Mouse (Mus musculus) CH12.LX (cell line): ENCODE measurements at regions not wholly inside any gene's neighbourhood (a gene's known extent, or its start where the extent isn't known, plus 50 kb on each side); places are given as distances from the start of the nearest gene placed in this dataset.

Experiments used
- DNase-seq: peaks from one replicate; pipeline ENCODE4 v3.0.0-alpha.2; 2013; ENCODE audit errors: extremely low read depth
- H3K27ac ChIP-seq: 2 replicates; pipeline ENCODE4 v1.5.1; 2012; ENCODE audit warnings: low read depth, mild to moderate bottlenecking, control low read depth, moderate library complexity; ENCODE audit not compliant: insufficient read depth
- H3K27me3 ChIP-seq: replicated peaks from 2 replicates; pipeline ENCODE3; 2012; ENCODE audit warnings: inconsistent platforms
- H3K36me3 ChIP-seq, 2 experiments: replicated peaks in 1 of 2; 2 replicates each; pipeline versions ENCODE3 to v1.6.1; 2012; ENCODE audit warnings: inconsistent platforms in 1 of 2, low read length in 1 of 2, mild to moderate bottlenecking in 1 of 2, mixed read lengths in 1 of 2, moderate library complexity in 1 of 2; ENCODE audit not compliant: control insufficient read depth in 1 of 2, insufficient read depth in 1 of 2
- H3K4me1 ChIP-seq, 2 experiments: 2 replicates each; pipeline ENCODE4 v1.6.1; 2012; ENCODE audit warnings: inconsistent platforms in 1 of 2, moderate library complexity in 1 of 2; ENCODE audit not compliant: insufficient read depth in 2 of 2, control insufficient read depth in 1 of 2
- H3K4me2 ChIP-seq: 2 replicates; pipeline ENCODE4 v1.6.1; 2012; ENCODE audit warnings: low read depth, mild to moderate bottlenecking, control low read depth; ENCODE audit not compliant: poor library complexity, insufficient read depth, severe bottlenecking
- H3K4me3 ChIP-seq, 3 experiments: fragments of 150-350 bp in 1 of 3; sonication (generic) in 1 of 3; replicated peaks in 1 of 3; 2 replicates each; pipeline versions ENCODE3 to v1.5.1; 2011 to 2012; ENCODE audit warnings: low read depth in 2 of 3, low read length in 2 of 3, mild to moderate bottlenecking in 2 of 3, moderate library complexity in 2 of 3, control low read depth in 1 of 3, improper control_type of control experiment in 1 of 3, inconsistent platforms in 1 of 3, mixed read lengths in 1 of 3; ENCODE audit not compliant: poor library complexity in 1 of 3
- H3K79me2 ChIP-seq: replicated peaks from 2 replicates; pipeline ENCODE4 v1.6.1; 2012; ENCODE audit warnings: mild to moderate bottlenecking, moderate library complexity; ENCODE audit not compliant: control insufficient read depth, poor library complexity, insufficient read depth, severe bottlenecking; ENCODE audit errors: extremely low read depth
- H3K9ac ChIP-seq: 2 replicates; pipeline ENCODE4 v1.6.1; 2012; ENCODE audit warnings: low read depth, mild to moderate bottlenecking, control low read depth, moderate library complexity; ENCODE audit not compliant: insufficient read depth
- H3K9me3 ChIP-seq: replicated peaks from 2 replicates; pipeline ENCODE3; 2012; ENCODE audit warnings: low read length, inconsistent platforms, mixed read lengths
- CHD2 ChIP-seq: IDR thresholded peaks from 2 replicates; pipeline ENCODE4 v1.6.1; 2011; ENCODE audit warnings: low read length, improper control_type of control experiment
- ETS1 ChIP-seq: conservative IDR thresholded peaks from 2 replicates; pipeline ENCODE4 v1.6.1; 2012; ENCODE audit warnings: low read depth, mild to moderate bottlenecking, inconsistent platforms, low read length, improper control_type of control experiment, moderate library complexity
- GABPA ChIP-seq: IDR thresholded peaks from 2 replicates; pipeline ENCODE4 v1.6.1; 2012; ENCODE audit warnings: low read depth, low read length, improper control_type of control experiment, inconsistent platforms; ENCODE audit not compliant: insufficient replicate concordance
- IRF4 ChIP-seq: IDR thresholded peaks from 2 replicates; pipeline ENCODE4 v1.6.1; 2014; ENCODE audit warnings: low read depth, mild to moderate bottlenecking, inconsistent platforms, low read length, improper control_type of control experiment
- JUN ChIP-seq: IDR thresholded peaks from 2 replicates; pipeline ENCODE4 v1.6.1; 2011; ENCODE audit warnings: low read depth, mild to moderate bottlenecking, low read length, improper control_type of control experiment, moderate library complexity; ENCODE audit not compliant: insufficient read depth
- MAFK ChIP-seq: IDR thresholded peaks from 2 replicates; pipeline ENCODE4 v1.6.1; 2011; ENCODE audit warnings: low read length, improper control_type of control experiment; ENCODE audit not compliant: insufficient replicate concordance
- MEF2A ChIP-seq: IDR thresholded peaks from 2 replicates; pipeline ENCODE4 v1.6.1; 2014; ENCODE audit warnings: low read depth, mild to moderate bottlenecking, inconsistent platforms, low read length, improper control_type of control experiment, borderline replicate concordance
- MYC ChIP-seq: IDR thresholded peaks from 2 replicates; pipeline ENCODE4 v1.6.1; 2011; ENCODE audit warnings: low read depth, mild to moderate bottlenecking, improper control_type of control experiment, low read length
- PAX5 ChIP-seq: IDR thresholded peaks from 2 replicates; pipeline ENCODE4 v1.6.1; 2012; ENCODE audit warnings: low read length, inconsistent platforms, mixed read lengths
- POLR2A ChIP-seq: IDR thresholded peaks from 2 replicates; pipeline ENCODE4 v1.6.1; 2011; ENCODE audit warnings: low read depth, mild to moderate bottlenecking, improper control_type of control experiment, low read length
- POLR2AphosphoS2 ChIP-seq: IDR thresholded peaks from 2 replicates; pipeline ENCODE4 v1.6.1; 2011; ENCODE audit warnings: low read depth, low read length, improper control_type of control experiment
- ZKSCAN1 ChIP-seq: IDR thresholded peaks from 2 replicates; pipeline ENCODE4 v1.6.1; 2012; ENCODE audit warnings: low read depth, inconsistent platforms, low read length, improper control_type of control experiment, borderline replicate concordance
- ZMIZ1 ChIP-seq: IDR thresholded peaks from 2 replicates; pipeline ENCODE4 v1.6.1; 2012; ENCODE audit warnings: low read depth, mild to moderate bottlenecking, inconsistent platforms, low read length, improper control_type of control experiment
- dilution Hi-C: fragments of 300-500 bp; cut with MboI; formaldehyde crosslinking; loops from 2 replicates; pipeline ENCODE4 v1.14.3; 2020; ENCODE audit warnings: low sequenced_read_pairs; ENCODE audit not compliant: extremely low pct_unique_long_range_greater_than_20kb, extremely low pct_ligation_motif_present
- in situ Hi-C: fragments of 300-500 bp; cut with MboI; formaldehyde crosslinking; loops from 3 replicates; pipeline ENCODE4 v1.14.3; 2019; ENCODE audit warnings: low sequenced_read_pairs, low pct_ligation_motif_present, low pct_unique_long_range_greater_than_20kb, mixed read lengths

- TF ChIP-seq MEF2A (no peak), GABPA (no peak), POLR2AphosphoS2 (no peak), CHD2 (no peak), MAFK (no peak), ETS1 (no peak), ZKSCAN1 (no peak), PAX5 (no peak), JUN (no peak), ZMIZ1 (no peak), POLR2A (no peak), IRF4 (no peak), MYC (no peak)
- TF ChIP-seq, all 38 proteins: peak for 0
- DNase-seq: no peak
- Histone ChIP-seq H3K4me3 (no peak overlapping the region), H3K36me3 (no peaks in the 10 kb centered on the region), H3K9ac (no peak overlapping the region), H3K27ac (no peak overlapping the region), H3K9me3 (no peaks in the 10 kb centered on the region), H3K27me3 (no peaks in the 10 kb centered on the region), H3K4me1 (peaks cover 0 to 5% of the 10 kb centered on the region in 2 experiments; a peak in 1 of 4 replicates), H3K4me2 (no peak overlapping the region), H3K79me2 (no peaks in the 10 kb centered on the region)
- dilution Hi-C loops (no loop called here), in situ Hi-C loops (no loop called here)
Observed at GRCm38 (mm10) chr7:72696736-72697135, 390.3 kb upstream of the Mctp2 start.

GRCm38 (mm10) chr7:72703652-72704341, 397.4 kb upstream of the Mctp2 start:
- no peaks in the 10 kb centered on the region for H3K9me3 ChIP-seq
- no peak for TF ChIP-seq GABPA
- no peak overlapping the region for H3K4me3 ChIP-seq
- no peak for DNase-seq
- H3K27me3 ChIP-seq: no peaks in the 10 kb centered on the region
- H3K9ac ChIP-seq: no peak overlapping the region
- H3K27ac ChIP-seq: no peak overlapping the region
- no peaks in the 10 kb centered on the region for H3K36me3 ChIP-seq
- dilution Hi-C loops: no loop called here
- in situ Hi-C loops: no loop called here
- H3K4me2 ChIP-seq: no peak overlapping the region
- no peaks in the 10 kb centered on the region for H3K79me2 ChIP-seq
- H3K4me1 ChIP-seq: no peaks in the 10 kb centered on the region
